Mouse (Mus musculus) B cell, adult (primary cell): ENCODE results near the gene Unc119b. TPM values are rescaled to one million over a fixed set of nuclear protein-coding genes. Genes with fewer than 3 reads are reported as not detected.

Source experiments
- total RNA-seq: library from RNA; stranded (reverse); gene quantifications from 4 replicates; pipeline ENCODE4 v1.2.4, GENCODE M21; 2023; ENCODE audit not compliant: inconsistent age

The Unc119b gene
- 34.6 to 39.0 TPM (median 37.0 TPM) in 4 replicates for total RNA-seq

DNA sequence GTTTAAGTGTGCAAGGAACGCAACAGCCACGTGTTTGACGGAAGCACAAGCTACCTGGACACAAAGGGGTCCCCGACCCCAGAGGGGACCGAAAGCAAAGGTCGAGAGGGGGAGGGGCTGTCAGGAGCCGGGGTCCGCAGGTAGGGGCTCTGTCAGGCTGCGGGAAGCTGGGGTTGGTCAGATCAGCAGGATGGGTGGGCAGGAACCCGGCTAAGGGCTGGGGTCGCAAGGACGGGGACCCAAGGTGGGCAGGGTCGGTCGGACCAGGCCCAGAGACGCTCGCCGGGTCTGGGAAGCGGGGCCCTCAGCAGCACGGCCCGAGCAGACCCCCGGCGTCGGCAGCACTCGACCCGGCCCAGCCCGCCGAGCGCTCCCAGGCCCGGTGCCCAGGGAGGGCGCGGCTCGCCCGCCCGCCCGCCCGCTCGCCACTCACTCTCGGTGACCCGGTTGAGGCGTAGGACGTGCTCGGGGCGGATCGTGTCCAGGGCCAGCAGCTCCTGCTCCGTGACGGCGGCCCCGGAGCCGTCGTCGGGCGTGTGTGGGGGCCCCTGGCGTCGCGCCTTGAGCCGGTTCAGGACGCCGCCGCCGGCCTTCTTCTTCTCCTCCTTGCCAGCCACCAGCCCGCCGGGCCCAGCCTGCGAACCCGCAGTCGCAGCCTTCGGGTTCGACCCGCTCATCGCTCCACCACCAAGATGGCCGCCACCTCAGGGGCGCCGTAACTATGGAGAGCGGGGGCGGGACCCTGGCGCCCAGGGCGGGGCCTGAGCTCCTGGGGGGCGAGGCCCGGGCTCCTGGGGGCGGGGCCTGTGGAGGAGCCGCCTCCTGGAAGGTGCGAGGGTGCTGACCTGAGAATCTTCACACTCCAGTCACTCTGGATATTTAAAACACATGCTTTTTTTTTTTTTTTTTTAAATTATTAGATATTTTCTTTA, at the start of gene Unc119b:
Gene Unc119b (minus strand): TSS at position 742 of the 932 bp plus-strand sequence.

DNA sequence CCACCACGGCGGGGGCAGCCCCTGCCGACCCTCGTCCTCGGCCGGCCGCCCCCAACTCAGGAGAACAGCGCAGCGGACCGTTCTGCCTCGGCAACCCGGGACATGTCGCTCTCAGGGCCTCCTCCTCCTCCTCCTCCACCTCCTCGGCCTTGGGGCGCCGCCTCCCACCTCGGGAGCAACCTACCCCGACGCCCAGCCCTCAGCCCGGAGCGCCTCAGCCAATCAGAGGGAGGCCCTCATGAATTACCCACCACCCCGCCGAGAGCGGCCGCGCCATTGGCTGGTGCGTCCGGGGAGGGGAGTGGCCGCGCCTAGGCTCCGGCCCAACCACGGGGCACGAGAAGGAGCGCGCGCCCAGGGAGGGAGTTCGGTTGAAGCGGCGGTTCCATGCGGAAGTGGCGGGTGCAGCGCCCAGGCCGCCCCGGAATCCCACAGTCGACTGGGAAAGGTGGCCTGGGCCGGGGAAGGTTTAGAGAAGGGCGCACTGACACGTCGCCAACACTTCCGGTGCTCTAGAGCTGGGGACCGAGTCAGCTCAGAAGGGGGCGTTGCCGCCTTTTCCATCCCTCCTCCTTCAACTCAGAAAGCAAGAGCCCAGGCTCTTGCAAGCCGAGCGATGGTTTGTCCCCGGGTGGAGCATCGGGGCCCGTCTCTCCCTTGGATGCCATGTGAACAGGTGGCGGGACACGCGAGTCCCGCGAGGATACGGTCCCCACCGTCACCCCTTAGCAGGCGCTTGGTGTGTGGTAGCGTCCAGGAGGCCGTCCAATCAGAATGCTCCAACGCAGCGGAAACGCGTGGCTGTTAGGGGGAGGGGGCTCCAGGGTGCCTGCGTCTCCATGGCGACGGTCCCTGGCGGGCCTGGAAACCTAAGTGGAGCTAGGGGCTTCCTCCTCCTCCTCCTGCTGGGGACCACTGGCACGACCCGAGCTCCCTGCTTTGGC, 23.5 kb upstream of the Unc119b start, which contains the start of gene Mlec:
Gene Mlec (minus strand): TSS at position 140 of the 944 bp plus-strand sequence.

DNA sequence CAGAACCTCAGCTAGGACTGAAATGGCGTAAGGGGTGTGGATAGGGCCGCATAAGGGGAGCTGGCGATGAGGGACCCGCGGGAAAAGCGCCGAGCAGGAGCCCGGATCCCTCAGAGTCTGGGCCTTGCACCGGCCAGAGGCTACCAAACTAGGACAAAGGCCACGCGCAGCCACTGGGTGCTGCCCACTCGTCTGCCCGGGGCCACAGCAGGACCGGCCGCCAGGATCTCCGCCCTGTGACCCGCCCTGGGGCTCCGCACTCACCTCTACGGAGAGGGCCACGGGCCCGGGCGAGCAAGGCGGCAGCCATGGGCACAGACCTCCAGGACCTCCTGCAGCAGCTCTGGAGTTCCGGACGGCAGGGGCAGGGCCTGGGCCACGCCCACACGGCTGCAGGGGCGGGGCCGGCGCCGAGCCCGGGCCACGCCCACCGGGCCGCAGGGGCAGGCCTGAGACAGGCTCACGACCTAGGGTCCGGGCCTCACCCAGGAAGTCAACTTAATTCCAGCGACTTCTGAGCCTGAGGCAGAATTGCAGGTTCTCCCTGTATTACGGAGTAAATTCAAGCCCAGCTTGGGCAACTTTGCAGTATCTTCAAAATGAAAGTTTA, 15.7 kb downstream of the Unc119b start, which contains the start of gene Acads:
Gene Acads (minus strand): TSS at position 386 of the 610 bp plus-strand sequence.

DNA sequence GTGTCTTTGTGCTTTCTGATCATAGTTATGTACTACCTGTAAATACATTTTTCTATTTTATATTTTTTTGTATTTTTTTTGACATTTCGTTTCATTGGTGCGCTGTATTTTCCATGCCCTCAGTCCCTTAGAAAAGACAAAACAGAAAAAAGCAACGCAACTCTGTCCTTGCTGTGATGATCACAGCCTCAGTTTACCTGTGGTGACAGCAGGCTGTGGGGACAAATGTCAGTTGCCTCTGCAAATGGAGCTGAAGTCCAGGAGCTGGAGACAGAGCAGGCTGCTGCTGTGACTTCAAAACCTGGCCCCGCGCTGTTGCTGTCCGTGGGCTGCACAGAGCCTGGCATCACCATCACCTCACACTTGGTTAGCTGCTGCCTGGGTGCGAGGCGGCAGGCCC, 36.6 kb downstream of the Unc119b start, which contains the start of gene Gm10401:
Gene Gm10401 (minus strand): TSS at position 101 of the 400 bp plus-strand sequence.

Other genes starting within 250 kb of the Unc119b start
- gene Oasl2, start 238.0 kb downstream of the Unc119b start, total RNA-seq, result 4.5 to 7.3 TPM (median 6.6 TPM) in 4 replicates
- 19.1 to 44.2 TPM (median 26.8 TPM) in 4 replicates for gene Oasl1, start 211.7 kb downstream of the Unc119b start, total RNA-seq
- gene 2210016L21Rik, start 192.8 kb downstream of the Unc119b start, total RNA-seq, result 35.9 to 40.1 TPM (median 39.5 TPM) in 4 replicates
- gene Hnf1a, start 163.9 kb downstream of the Unc119b start, total RNA-seq, result not detected in 4 replicates
- gene Sppl3, start 123.8 kb downstream of the Unc119b start, total RNA-seq, result 54.8 to 58.2 TPM (median 56.8 TPM) in 4 replicates
- 0.96 TPM in 1 of 4 replicates, not detected in the others for gene Gm10401, start 36.7 kb downstream of the Unc119b start, total RNA-seq
- gene Acads, start 15.6 kb downstream of the Unc119b start, total RNA-seq, result 17.1 to 21.0 TPM (median 18.9 TPM) in 4 replicates
- gene Mlec, start 23.2 kb upstream of the Unc119b start, total RNA-seq, result 74.1 to 86.9 TPM (median 78.0 TPM) in 4 replicates
- 0.16 to 0.72 TPM (median 0.26 TPM) in 4 replicates for gene Cabp1, start 59.4 kb upstream of the Unc119b start, total RNA-seq
- gene Pop5, start 100.9 kb upstream of the Unc119b start, total RNA-seq, result 36.0 to 50.2 TPM (median 43.6 TPM) in 4 replicates
- gene Rnf10, start 137.9 kb upstream of the Unc119b start, total RNA-seq, result 128 to 136 TPM (median 132 TPM) in 4 replicates
- gene Coq5, start 144.7 kb upstream of the Unc119b start, total RNA-seq, result 25.4 to 32.1 TPM (median 28.4 TPM) in 4 replicates
- gene Dynll1, start 166.0 kb upstream of the Unc119b start, total RNA-seq, result 267 to 317 TPM (median 282 TPM) in 4 replicates
- gene Srsf9, start 192.2 kb upstream of the Unc119b start, total RNA-seq, result 64.8 to 75.9 TPM (median 68.2 TPM) in 4 replicates
- gene Gatc, start 206.2 kb upstream of the Unc119b start, total RNA-seq, result 9.0 to 11.8 TPM (median 10.7 TPM) in 4 replicates
- 20.3 to 21.9 TPM (median 20.6 TPM) in 4 replicates for gene Triap1, start 206.2 kb upstream of the Unc119b start, total RNA-seq
- 193 to 247 TPM (median 210 TPM) in 4 replicates for gene Cox6a1, start 214.0 kb upstream of the Unc119b start, total RNA-seq